Mouse (Mus musculus): ENCODE measurements around the gene Oxct1.

The Oxct1 gene

GRCm38 (mm10) chr15:4105498-4105897 is 79.3 kb downstream of the Oxct1 start:
- no peak for DNase-seq (ENCODE audit: low read depth in 1 of 2, low spot score in 2 of 2)

- no peak for DNase-seq (ENCODE audit: low read depth in 1 of 2, low spot score in 2 of 2)
These were observed 93.8 kb downstream of the Oxct1 start for GRCm38 (mm10) chr15:4119962-4120361.

GRCm38 (mm10) chr15:4124648-4125047 is 98.5 kb downstream of the Oxct1 start:
- DNase-seq (ENCODE audit: low read depth in 1 of 2, low spot score in 2 of 2): no peak

- no peak for DNase-seq (ENCODE audit: low read depth in 1 of 2, low spot score in 2 of 2)
These were observed 112.3 kb downstream of the Oxct1 start for GRCm38 (mm10) chr15:4138524-4138923.

- DNase-seq (ENCODE audit: low read depth in 1 of 2, low spot score in 2 of 2): no peak
These were observed 113.3 kb downstream of the Oxct1 start for GRCm38 (mm10) chr15:4139516-4139915.

GRCm38 (mm10) chr15:4145352-4145751 is 119.2 kb downstream of the Oxct1 start:
- no peak for DNase-seq (ENCODE audit: low read depth in 1 of 2, low spot score in 2 of 2)

- DNase-seq (ENCODE audit: low read depth in 1 of 2, low spot score in 2 of 2): no peak
These were observed 121.5 kb downstream of the Oxct1 start for GRCm38 (mm10) chr15:4147700-4148099.

- no peak for DNase-seq (ENCODE audit: low read depth in 1 of 2, low spot score in 2 of 2)
These were observed 122.6 kb downstream of the Oxct1 start for GRCm38 (mm10) chr15:4148649-4149389.

GRCm38 (mm10) chr15:4154646-4155045 is 128.5 kb downstream of the Oxct1 start:
- DNase-seq (ENCODE audit: low read depth in 1 of 2, low spot score in 2 of 2): no peak

- no peak for DNase-seq (ENCODE audit: low read depth in 1 of 2, low spot score in 2 of 2)
These were observed 141.8 kb downstream of the Oxct1 start for GRCm38 (mm10) chr15:4167946-4168345.

GRCm38 (mm10) chr15:4171600-4171999 is 145.4 kb downstream of the Oxct1 start:
- DNase-seq (ENCODE audit: low read depth in 1 of 2, low spot score in 2 of 2): no peak

- no peak for DNase-seq (ENCODE audit: low read depth in 1 of 2, low spot score in 2 of 2)
These were observed 171.7 kb downstream of the Oxct1 start for GRCm38 (mm10) chr15:4197913-4198312.
